Mouse (Mus musculus): ENCODE data around the gene Bach2.

GRCm38 (mm10) chr4:32337638-32338037, 99.0 kb downstream of the Bach2 start:
- TF ChIP-seq CTCF (IDR thresholded peaks at IDR 0.05; ENCODE audit: insufficient read depth, low read length) (no peak), POLR2A (IDR thresholded peaks at IDR 0.05; ENCODE audit: borderline replicate concordance, extremely low read depth, low read depth, low read length) (no peak)
